Mouse (Mus musculus) olfactory bulb, adult 2 months (tissue): ENCODE results near the gene Plekhm1. TPM values are rescaled to one million over a fixed set of nuclear protein-coding genes. Genes with fewer than 3 reads are reported as not detected.
"Not testable (repeated sequence)": the region's sequence is repeated elsewhere in the genome, so short reads cannot be mapped to it uniquely, and the experiment has no call there.

Experiments
- H3K27ac ChIP-seq: fragments of 200-500 bp; 2 replicates; pipeline ENCODE4 v1.5.1; 2012; ENCODE audit warnings: low read depth, low read length; ENCODE audit not compliant: insufficient read depth
- H3K4me1 ChIP-seq: fragments of 200-500 bp; 2 replicates; pipeline ENCODE4 v1.6.1; 2012; ENCODE audit warnings: low read length; ENCODE audit not compliant: control insufficient read depth, insufficient read depth
- H3K4me3 ChIP-seq: fragments of 200-500 bp; 2 replicates; pipeline ENCODE4 v1.5.1; 2012; ENCODE audit warnings: mild to moderate bottlenecking, low read depth, low read length, moderate library complexity; ENCODE audit not compliant: insufficient read depth
- CTCF ChIP-seq: fragments of 200-500 bp; IDR thresholded peaks from 2 replicates; pipeline ENCODE4 v1.5.1; 2012; ENCODE audit warnings: low read depth, mild to moderate bottlenecking, low read length, moderate library complexity; ENCODE audit not compliant: insufficient read depth
- POLR2A ChIP-seq: fragments of 200-500 bp; IDR thresholded peaks from 2 replicates; pipeline ENCODE4 v1.6.1; 2012; ENCODE audit warnings: mild to moderate bottlenecking, low read depth, low read length, moderate library complexity; ENCODE audit not compliant: insufficient read depth
- WGBS: fragments of 180-500 bp; shearing (Covaris S2); methylation state at CpG from one replicate; pipeline ENCODE4 v1.1.7; 2018; 5-methylcytosine and 5-hydroxymethylcytosine counted together
- polyA plus RNA-seq: library from polyadenylated mRNA; stranded (reverse); fragments of >200 nt; gene quantifications from 2 replicates; pipeline ENCODE4 v1.2.4, GENCODE M21; 2012; ENCODE audit warnings: low replicate concordance; ENCODE audit not compliant: missing spikeins, insufficient read depth, insufficient read length

Plekhm1 gene
- polyA plus RNA-seq, 1 experiment, result not detected

DNA sequence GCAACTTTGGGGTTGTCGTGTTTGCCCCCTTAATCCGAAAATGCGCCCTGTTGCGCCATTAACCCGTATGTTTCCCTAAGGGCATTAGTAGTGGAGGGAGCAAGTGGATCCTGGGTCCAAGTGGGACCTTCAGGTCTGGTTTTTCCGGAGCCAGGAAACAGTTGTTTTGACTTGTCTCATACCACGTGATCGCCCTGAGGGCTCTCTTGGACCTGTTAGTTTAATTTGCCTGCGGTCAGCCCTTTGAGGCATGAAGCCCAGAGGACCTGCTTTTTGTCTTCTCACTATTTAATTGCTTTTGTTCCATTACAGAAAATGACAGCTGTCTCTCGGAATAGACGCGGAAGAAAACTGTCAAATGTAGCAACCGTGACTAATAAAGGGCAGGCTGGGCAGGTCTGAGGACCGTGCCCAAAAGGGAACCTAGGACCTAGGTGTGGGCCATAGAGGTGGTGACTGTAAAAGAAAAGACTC, 500 bp upstream of the Plekhm1 start:
- peaks cover 6% of the 10 kb centered on the region; the same call in 1 of the 2 replicates for H3K4me1 ChIP-seq
- peak overlapping the region; percentile 61 for H3K27ac ChIP-seq
- 4% methylated on average over 14 of the region's 14 CpGs for WGBS
- TF ChIP-seq CTCF (no peak), POLR2A (no peak)
- peak overlapping the region; percentile 78 for H3K4me3 ChIP-seq

DNA sequence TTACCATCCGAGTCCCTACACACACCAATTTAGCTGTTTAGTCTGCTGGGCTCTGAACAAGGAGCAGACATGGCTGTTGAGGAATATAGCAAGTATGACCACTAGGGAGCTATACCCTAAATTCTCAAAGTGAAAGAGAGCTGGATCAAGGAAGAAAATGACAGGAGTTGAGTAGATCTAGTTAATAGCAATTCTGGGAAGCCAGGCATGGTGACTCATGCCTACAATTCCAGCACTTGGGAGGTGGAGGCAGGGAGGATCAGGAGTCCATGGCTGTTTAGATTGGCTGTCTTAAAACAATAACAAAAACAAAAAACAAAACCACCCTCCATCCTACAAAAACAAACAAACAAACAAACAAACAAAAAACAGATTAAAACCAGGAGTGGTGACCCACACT, 1.2 kb downstream of the Plekhm1 start:
- WGBS, result 73% methylated on average over 1 of the region's 1 CpGs
- TF ChIP-seq POLR2A, result no peak
- no peak for TF ChIP-seq CTCF
- no peak overlapping the region for H3K27ac ChIP-seq
- no peak overlapping the region for H3K4me3 ChIP-seq
- peaks cover 6% of the 10 kb centered on the region; the same call in 1 of the 2 replicates for H3K4me1 ChIP-seq

DNA sequence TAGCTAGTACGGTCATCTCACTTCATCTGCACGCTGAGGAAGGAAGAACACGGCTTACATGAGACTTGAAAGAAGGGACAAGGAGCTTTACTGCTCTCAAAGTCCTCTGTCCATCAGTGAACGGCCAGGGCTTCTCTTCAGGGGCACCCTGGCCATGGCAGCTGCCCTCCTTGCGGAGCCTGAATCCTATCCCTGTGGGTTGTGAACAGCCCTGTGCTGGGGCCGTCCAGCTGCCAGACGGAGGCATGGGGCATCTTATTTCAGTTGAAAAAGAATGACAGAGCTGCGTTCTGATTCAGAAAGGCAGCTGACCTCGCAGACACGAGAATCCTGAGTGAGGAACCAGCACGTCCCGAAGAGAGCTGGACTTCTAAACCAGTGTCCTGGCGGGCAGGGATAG, 3.6 kb downstream of the Plekhm1 start:
- H3K4me3 ChIP-seq, result no peak overlapping the region
- H3K4me1 ChIP-seq, result peaks cover 7% of the 10 kb centered on the region; the same call in 1 of the 2 replicates
- TF ChIP-seq CTCF (no peak), POLR2A (no peak)
- 91% methylated on average over 13 of the region's 13 CpGs for WGBS
- H3K27ac ChIP-seq, result no peak overlapping the region

DNA sequence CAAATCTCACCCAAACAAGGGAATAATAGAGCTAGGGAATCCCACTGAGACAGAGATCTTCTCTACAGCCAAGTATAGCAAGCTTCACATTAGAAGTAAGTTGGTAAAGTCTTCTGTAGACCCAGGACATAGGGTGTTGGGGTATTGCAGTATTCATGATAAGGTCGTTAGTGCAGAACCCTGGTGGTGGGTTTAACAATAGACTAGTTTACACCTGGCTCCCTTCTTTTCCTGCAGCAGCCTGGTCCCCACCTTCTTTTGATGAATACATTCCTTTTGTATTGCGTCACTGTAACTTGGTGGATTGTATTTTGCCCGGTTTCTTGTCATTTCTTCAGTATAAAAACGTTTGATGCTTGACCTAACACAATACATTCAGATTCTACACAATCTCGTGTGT, 5.4 kb downstream of the Plekhm1 start:
- H3K27ac ChIP-seq, H3K4me3 ChIP-seq, H3K4me1 ChIP-seq: not testable (repeated sequence)
- 49% methylated on average over 5 of the region's 5 CpGs for WGBS

DNA sequence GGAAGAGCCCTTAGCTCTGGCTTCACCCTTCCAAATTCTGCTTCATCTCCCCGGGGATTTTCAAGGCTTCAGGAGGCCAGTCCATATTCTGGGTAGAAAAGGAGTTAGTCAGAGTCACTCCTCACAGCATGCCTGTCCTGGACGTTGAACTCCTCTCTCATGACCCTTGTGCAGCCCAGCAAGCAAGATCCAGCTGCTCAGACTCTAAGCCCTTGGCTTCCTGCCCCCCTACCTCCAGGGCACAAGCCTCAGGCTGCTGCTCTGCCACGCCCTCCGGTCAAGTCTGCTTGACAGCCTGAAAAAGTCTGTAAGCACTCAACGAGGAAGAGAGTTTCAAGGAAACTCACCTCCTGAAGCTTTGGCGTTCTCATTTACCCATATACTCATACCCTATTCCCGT, 5.9 kb downstream of the Plekhm1 start:
- no peak for TF ChIP-seq CTCF
- no peak for TF ChIP-seq POLR2A
- H3K27ac ChIP-seq, result no peak overlapping the region
- 70% methylated on average over 7 of the region's 7 CpGs for WGBS
- H3K4me3 ChIP-seq, result no peak overlapping the region
- peaks cover 10% of the 10 kb centered on the region; the same call in 1 of the 2 replicates for H3K4me1 ChIP-seq

DNA sequence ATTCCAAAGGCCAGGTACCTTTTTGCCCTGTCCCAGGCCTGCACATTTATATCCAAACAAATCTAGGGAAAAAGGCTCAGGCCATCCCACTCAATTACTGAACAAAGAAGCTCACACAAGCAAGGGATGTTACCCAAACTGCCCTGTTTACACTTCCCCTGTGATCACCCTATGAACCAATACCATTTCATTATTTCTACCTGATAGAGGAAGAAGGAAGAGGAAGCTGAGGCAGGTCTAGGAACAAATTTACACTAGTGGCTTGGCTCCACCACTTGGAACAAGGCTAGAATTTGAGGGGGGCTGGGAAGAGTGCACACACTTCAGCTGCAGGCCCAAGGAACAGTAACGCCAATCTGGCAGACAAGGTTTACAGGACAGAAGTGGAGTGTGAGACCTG, 6.7 kb downstream of the Plekhm1 start:
- Histone ChIP-seq H3K4me1 (peaks cover 10% of the 10 kb centered on the region; the same call in 1 of the 2 replicates), H3K27ac (no peak overlapping the region), H3K4me3 (no peak overlapping the region)
- TF ChIP-seq CTCF (no peak), POLR2A (no peak)
- 85% methylated on average over 1 of the region's 1 CpGs for WGBS

DNA sequence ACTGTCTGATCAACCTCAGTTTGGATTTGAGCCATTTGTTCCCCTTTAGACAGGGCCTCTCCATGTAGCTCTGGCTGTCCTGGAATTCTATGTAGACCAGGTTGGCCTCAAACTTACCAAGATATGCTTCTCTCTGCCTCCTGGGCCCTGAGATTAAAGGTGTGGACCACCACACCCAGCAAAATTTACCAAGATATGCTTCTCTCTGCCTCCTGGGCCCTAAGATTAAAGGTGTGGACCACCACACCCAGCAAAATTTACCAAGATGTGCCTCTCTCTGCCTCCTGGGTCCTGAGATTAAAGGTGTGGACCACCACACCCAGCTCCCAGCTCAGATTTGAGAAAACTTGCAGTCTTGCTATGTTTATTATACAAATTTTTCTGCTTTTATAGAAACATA, 7.9 kb downstream of the Plekhm1 start:
- H3K4me3 ChIP-seq, result no peak overlapping the region
- peaks cover 10% of the 10 kb centered on the region; the same call in 1 of the 2 replicates for H3K4me1 ChIP-seq
- TF ChIP-seq CTCF (no peak), POLR2A (no peak)
- no peak overlapping the region for H3K27ac ChIP-seq

DNA sequence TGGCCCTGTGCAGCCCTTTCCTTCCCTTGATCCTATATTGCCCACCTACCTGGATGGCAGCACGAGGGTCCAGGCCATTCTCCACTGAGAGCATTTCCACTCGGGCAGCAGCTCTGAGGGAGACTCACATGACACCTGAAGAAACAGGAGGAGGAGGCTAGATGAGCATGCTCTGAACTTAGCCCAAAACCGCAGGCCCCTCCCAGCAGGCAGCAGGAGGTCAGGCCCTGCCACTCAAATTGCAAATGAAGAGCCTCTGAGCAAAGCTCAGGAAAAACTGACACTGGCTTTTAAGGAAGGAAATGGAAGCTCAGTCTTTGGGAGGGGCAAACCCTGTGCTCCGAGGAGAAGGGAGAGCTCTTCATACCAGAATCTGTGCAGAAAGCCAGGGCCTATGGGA, 8.7 kb downstream of the Plekhm1 start:
- TF ChIP-seq CTCF (no peak), POLR2A (no peak)
- 83% methylated on average over 4 of the region's 4 CpGs for WGBS
- H3K27ac ChIP-seq, result no peak overlapping the region
- peaks cover 4% of the 10 kb centered on the region; the same call in 1 of the 2 replicates for H3K4me1 ChIP-seq
- no peak overlapping the region for H3K4me3 ChIP-seq

DNA sequence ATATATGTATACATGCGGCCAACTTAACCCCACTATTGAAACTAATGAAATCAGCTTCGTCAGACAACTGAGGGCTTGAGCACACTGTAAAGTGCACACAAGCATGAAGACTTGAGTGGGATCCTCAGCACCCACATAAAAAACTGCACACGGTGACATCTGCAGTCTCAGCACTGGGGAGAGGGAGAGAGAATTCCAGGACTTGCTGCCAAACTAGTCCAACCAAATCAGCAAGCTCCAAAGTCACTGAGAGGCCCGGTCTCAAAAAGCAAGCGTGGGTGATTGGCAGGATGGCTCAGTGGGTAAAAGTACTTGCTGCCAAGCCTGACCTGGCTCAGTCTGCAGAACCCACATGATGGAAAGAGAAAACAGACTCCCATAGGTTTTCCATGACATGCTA, 9.7 kb downstream of the Plekhm1 start:
- Histone ChIP-seq H3K4me1 (peaks cover 3% of the 10 kb centered on the region; the same call in 1 of the 2 replicates), H3K4me3 (no peak overlapping the region), H3K27ac (no peak overlapping the region)
- TF ChIP-seq CTCF, result no peak
- no peak for TF ChIP-seq POLR2A
- 64% methylated on average over 5 of the region's 5 CpGs for WGBS

DNA sequence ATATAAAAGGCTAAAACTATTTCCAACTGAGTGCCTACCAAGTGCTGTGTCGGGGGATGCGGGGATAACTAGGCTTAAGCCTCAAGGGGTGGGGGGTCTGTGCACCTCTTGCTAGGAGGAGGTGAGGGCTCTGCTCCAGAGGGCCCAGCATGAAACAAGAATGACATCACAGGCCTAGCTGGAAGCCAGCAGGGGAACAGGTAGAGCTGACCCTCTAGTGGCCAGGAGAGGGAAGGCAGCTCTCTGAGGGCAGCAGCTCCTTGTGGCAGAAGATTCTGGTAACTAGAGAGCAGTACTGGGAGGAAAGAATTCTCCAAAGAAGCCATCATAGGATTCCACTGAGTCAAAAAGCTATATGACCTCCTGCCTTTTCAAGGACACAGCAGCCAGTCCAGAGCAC, 10.3 kb downstream of the Plekhm1 start:
- TF ChIP-seq CTCF (peak; percentile 46; the same call in 1 of the 2 replicates), POLR2A (no peak)
- WGBS, result 70% methylated on average over 2 of the region's 2 CpGs
- Histone ChIP-seq H3K4me1 (peaks cover 3% of the 10 kb centered on the region; the same call in 1 of the 2 replicates), H3K27ac (no peak overlapping the region), H3K4me3 (no peak overlapping the region)
